Mouse (Mus musculus) lung, adult 18-20 months (tissue): ENCODE measurements around the gene Car2.

Experiments
- DNase-seq, 2 experiments: peaks; one replicate each; pipeline ENCODE4 v3.0.0; 2022; ENCODE audit warnings: mixed read lengths in 2 of 2

Gene Car2

GRCm38 (mm10) chr3:14950031-14950430, 64.0 kb downstream of the Car2 start:
- no peak for DNase-seq
